Mouse (Mus musculus): ENCODE data around the gene Mical2.
A peak's percentile ranks its signal among the peaks of the same experiment; 100 is the strongest.

Gene Mical2

GRCm38 (mm10) chr7:112399425-112400170 is 173.9 kb downstream of the Mical2 start:
- DNase-seq (ENCODE audit: low spot score), result no peak

GRCm38 (mm10) chr7:112400175-112400574 is 174.5 kb downstream of the Mical2 start:
- peak; percentile 79 for DNase-seq (ENCODE audit: low spot score)

- no peak for DNase-seq (ENCODE audit: low spot score)
Observed at GRCm38 (mm10) chr7:112405061-112405460, 179.4 kb downstream of the Mical2 start.

- no peak for DNase-seq (ENCODE audit: low spot score)
Observed at GRCm38 (mm10) chr7:112405578-112405977, 179.9 kb downstream of the Mical2 start.

- peak; percentile 54 for DNase-seq (ENCODE audit: low spot score)
Observed at GRCm38 (mm10) chr7:112407597-112407996, 181.9 kb downstream of the Mical2 start.

- DNase-seq (ENCODE audit: low spot score), result no peak
Observed at GRCm38 (mm10) chr7:112409991-112410390, 184.3 kb downstream of the Mical2 start.

GRCm38 (mm10) chr7:112413286-112413685 is 187.6 kb downstream of the Mical2 start:
- no peak for DNase-seq (ENCODE audit: low spot score)

GRCm38 (mm10) chr7:112416058-112416526 is 190.4 kb downstream of the Mical2 start:
- no peak for DNase-seq (ENCODE audit: low spot score)

- no peak for DNase-seq (ENCODE audit: low spot score)
Observed at GRCm38 (mm10) chr7:112416730-112417513, 191.3 kb downstream of the Mical2 start.

- DNase-seq (ENCODE audit: low spot score), result no peak
Observed at GRCm38 (mm10) chr7:112417598-112417997, 191.9 kb downstream of the Mical2 start.

GRCm38 (mm10) chr7:112423438-112423837 is 197.8 kb downstream of the Mical2 start:
- DNase-seq (ENCODE audit: low spot score), result no peak

- no peak for DNase-seq (ENCODE audit: low spot score)
Observed at GRCm38 (mm10) chr7:112426811-112427210, 201.2 kb downstream of the Mical2 start.

- peak; percentile 81 for DNase-seq (ENCODE audit: low spot score)
Observed at GRCm38 (mm10) chr7:112427357-112428157, 201.9 kb downstream of the Mical2 start, which contains the start of gene Parva. Parva (plus strand) TSS chr7:112427505.

GRCm38 (mm10) chr7:112428158-112428535 is 202.5 kb downstream of the Mical2 start:
- DNase-seq (ENCODE audit: low spot score), result peak; percentile 92

GRCm38 (mm10) chr7:112439846-112440245 is 214.2 kb downstream of the Mical2 start:
- no peak for DNase-seq (ENCODE audit: low spot score)

- DNase-seq (ENCODE audit: low spot score), result peak; percentile 13
Observed at GRCm38 (mm10) chr7:112444152-112444984, 218.7 kb downstream of the Mical2 start.

- DNase-seq (ENCODE audit: low spot score), result no peak
Observed at GRCm38 (mm10) chr7:112444985-112445367, 219.3 kb downstream of the Mical2 start.

GRCm38 (mm10) chr7:112446498-112446897 is 220.8 kb downstream of the Mical2 start:
- no peak for DNase-seq (ENCODE audit: low spot score)

- DNase-seq (ENCODE audit: low spot score), result no peak
Observed at GRCm38 (mm10) chr7:112449954-112450700, 224.5 kb downstream of the Mical2 start.

- no peak for DNase-seq (ENCODE audit: low spot score)
Observed at GRCm38 (mm10) chr7:112452471-112452870, 226.8 kb downstream of the Mical2 start.

GRCm38 (mm10) chr7:112453805-112454214 is 228.2 kb downstream of the Mical2 start:
- no peak for DNase-seq (ENCODE audit: low spot score)

Data from ovary, postnatal 36 days (tissue).